Mouse (Mus musculus) bone marrow, adult 2 months (tissue): Measurements from ENCODE around the gene Hnrnpul2. TPM values are rescaled to one million over a fixed set of nuclear protein-coding genes. Genes with fewer than 3 reads are reported as not detected.
"Not testable (repeated sequence)": the region's sequence is repeated elsewhere in the genome, so short reads cannot be mapped to it uniquely, and the experiment has no call there.

Source experiments
- H3K27ac ChIP-seq: fragments of 200-500 bp; 2 replicates; pipeline ENCODE4 v1.5.1; 2012; ENCODE audit warnings: low read depth, mild to moderate bottlenecking, control low read depth, inconsistent platforms, low read length; ENCODE audit not compliant: control insufficient read depth, poor library complexity, insufficient read depth
- H3K4me1 ChIP-seq: fragments of 200-500 bp; 2 replicates; pipeline ENCODE4 v1.6.1; 2011; ENCODE audit warnings: low read length; ENCODE audit not compliant: control insufficient read depth, insufficient read depth
- H3K4me3 ChIP-seq: fragments of 200-500 bp; replicated peaks from 2 replicates; pipeline ENCODE3; 2011; ENCODE audit warnings: mild to moderate bottlenecking, low read depth, low read length, control low read depth; ENCODE audit not compliant: control insufficient read depth
- CTCF ChIP-seq: fragments of 200-500 bp; IDR thresholded peaks from 2 replicates; pipeline ENCODE4 v1.5.1; 2011; ENCODE audit warnings: low read length, control low read depth; ENCODE audit not compliant: control insufficient read depth, insufficient read depth
- POLR2A ChIP-seq: fragments of 200-500 bp; IDR thresholded peaks from 2 replicates; pipeline ENCODE4 v1.6.1; 2011; ENCODE audit warnings: low read depth, mild to moderate bottlenecking, control low read depth, low read length, borderline replicate concordance; ENCODE audit not compliant: control insufficient read depth
- WGBS: fragments of 180-500 bp; shearing (Covaris S2); methylation state at CpG from one replicate; pipeline ENCODE4 v1.1.7; 2018; 5-methylcytosine and 5-hydroxymethylcytosine counted together
- polyA plus RNA-seq: library from polyadenylated mRNA; stranded (reverse); fragments of >200 nt; gene quantifications from 2 replicates; pipeline ENCODE4 v1.2.4, GENCODE M21; 2011; ENCODE audit warnings: low replicate concordance; ENCODE audit not compliant: missing spikeins, insufficient read depth, insufficient read length

Hnrnpul2 gene
- polyA plus RNA-seq, 1 experiment, result 84.9 TPM

- Histone ChIP-seq H3K4me3 (no peak overlapping the region), H3K27ac (no peak overlapping the region), H3K4me1 (no peaks in the 10 kb centered on the region)
- WGBS, result 95% methylated on average over 8 of the region's 8 CpGs
- no peak for TF ChIP-seq CTCF
- no peak for TF ChIP-seq POLR2A
Measured at GRCm38 (mm10) chr19:8830664-8831063, 10.9 kb downstream of the Hnrnpul2 start.

DNA sequence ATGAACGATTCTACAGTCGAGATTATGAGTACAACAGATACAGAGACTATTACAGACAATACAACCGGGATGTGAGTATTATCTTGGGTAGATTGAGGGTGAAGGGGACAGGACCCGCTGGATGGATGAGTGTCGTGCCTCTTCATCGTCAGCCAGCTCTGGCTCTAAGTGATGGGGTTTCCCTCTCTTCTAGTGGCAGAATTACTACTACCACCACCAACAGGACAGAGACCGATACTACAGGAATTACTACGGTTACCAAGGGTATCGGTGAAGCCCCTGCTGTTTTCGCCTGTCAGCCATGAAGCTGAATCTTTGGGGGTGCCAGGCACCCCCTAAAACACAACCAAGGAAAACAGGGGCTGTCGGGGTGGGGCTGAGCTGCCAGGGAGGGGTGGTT lies 11.5 kb downstream of the Hnrnpul2 start:
- Histone ChIP-seq H3K27ac (no peak overlapping the region), H3K4me1 (no peaks in the 10 kb centered on the region), H3K4me3 (no peak overlapping the region)
- 86% methylated on average over 11 of the region's 11 CpGs for WGBS
- TF ChIP-seq POLR2A (no peak), CTCF (no peak)

GRCm38 (mm10) chr19:8832971-8833370 lies 13.2 kb downstream of the Hnrnpul2 start:
- no peak overlapping the region for H3K4me3 ChIP-seq
- H3K4me1 ChIP-seq, result peaks cover 2% of the 10 kb centered on the region; the same call in 1 of the 2 replicates
- TF ChIP-seq CTCF, result no peak
- H3K27ac ChIP-seq, result no peak overlapping the region
- 90% methylated on average over 4 of the region's 4 CpGs for WGBS

DNA sequence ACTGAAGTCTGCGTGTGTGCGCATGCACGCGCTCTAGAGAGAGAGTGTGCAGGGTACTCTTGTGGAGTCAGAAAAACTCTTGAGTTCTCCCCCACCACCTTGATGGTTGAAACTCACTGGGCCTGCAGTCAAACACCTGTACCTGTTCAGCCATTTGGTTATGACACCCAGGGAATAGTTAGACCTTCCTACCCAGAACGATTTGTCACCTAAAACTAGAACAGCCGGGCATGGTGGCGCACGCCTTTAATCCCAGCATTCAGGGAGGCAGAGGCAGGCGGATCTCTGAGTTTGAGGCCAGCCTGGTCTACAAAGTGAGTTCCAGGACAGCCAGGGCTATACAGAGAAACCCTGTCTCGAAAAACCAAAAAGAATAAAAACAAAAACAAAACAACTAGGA lies 16.5 kb downstream of the Hnrnpul2 start:
- not testable (repeated sequence) for H3K4me1 ChIP-seq, H3K27ac ChIP-seq, H3K4me3 ChIP-seq
- WGBS, result 97% methylated on average over 10 of the region's 10 CpGs

GRCm38 (mm10) chr19:8837251-8837791 lies 17.5 kb downstream of the Hnrnpul2 start, which contains the start of gene Bscl2:
Bscl2 (plus strand) TSS chr19:8837467.
- 2% methylated on average over 38 of the region's 38 CpGs for WGBS

GRCm38 (mm10) chr19:8838041-8838730 lies 18.4 kb downstream of the Hnrnpul2 start:
- H3K27ac ChIP-seq, result peak overlapping the region; percentile 92; the same call in 1 of the 2 replicates
- TF ChIP-seq CTCF (no peak), POLR2A (no peak)
- peaks cover 2% of the 10 kb centered on the region; the same call in 1 of the 2 replicates for H3K4me1 ChIP-seq
- WGBS, result 20% methylated on average over 15 of the region's 15 CpGs
- H3K4me3 ChIP-seq, result peak overlapping the region; percentile 81

More at GRCm38 (mm10) chr19:8837251-8837791, 17.5 kb downstream of the Hnrnpul2 start, which contains the start of gene Bscl2:
- H3K27ac ChIP-seq, result peak within 1 kb of the TSS; percentile 92
- peaks cover 2% of the 10 kb centered on the region; the same call in 1 of the 2 replicates for H3K4me1 ChIP-seq
- TF ChIP-seq CTCF (peak; percentile 44; the same call in 1 of the 2 replicates), POLR2A (peak; percentile 69; the same call in 1 of the 2 replicates)
- peak within 1 kb of the TSS; percentile 81 for H3K4me3 ChIP-seq

- 88% methylated on average over 11 of the region's 11 CpGs for WGBS
- Histone ChIP-seq H3K4me3 (peak within 1 kb of the TSS; percentile 81), H3K4me1 (peaks cover 2% of the 10 kb centered on the region; the same call in 1 of the 2 replicates), H3K27ac (no peak within 1 kb of the TSS; the same call in 1 of the 2 replicates)
- TF ChIP-seq CTCF (no peak), POLR2A (no peak)
Measured at GRCm38 (mm10) chr19:8839103-8839907, 19.5 kb downstream of the Hnrnpul2 start, which contains the start of gene Gng3. Gng3 (minus strand) TSS chr19:8839194.
